In the genomic region with DNA sequence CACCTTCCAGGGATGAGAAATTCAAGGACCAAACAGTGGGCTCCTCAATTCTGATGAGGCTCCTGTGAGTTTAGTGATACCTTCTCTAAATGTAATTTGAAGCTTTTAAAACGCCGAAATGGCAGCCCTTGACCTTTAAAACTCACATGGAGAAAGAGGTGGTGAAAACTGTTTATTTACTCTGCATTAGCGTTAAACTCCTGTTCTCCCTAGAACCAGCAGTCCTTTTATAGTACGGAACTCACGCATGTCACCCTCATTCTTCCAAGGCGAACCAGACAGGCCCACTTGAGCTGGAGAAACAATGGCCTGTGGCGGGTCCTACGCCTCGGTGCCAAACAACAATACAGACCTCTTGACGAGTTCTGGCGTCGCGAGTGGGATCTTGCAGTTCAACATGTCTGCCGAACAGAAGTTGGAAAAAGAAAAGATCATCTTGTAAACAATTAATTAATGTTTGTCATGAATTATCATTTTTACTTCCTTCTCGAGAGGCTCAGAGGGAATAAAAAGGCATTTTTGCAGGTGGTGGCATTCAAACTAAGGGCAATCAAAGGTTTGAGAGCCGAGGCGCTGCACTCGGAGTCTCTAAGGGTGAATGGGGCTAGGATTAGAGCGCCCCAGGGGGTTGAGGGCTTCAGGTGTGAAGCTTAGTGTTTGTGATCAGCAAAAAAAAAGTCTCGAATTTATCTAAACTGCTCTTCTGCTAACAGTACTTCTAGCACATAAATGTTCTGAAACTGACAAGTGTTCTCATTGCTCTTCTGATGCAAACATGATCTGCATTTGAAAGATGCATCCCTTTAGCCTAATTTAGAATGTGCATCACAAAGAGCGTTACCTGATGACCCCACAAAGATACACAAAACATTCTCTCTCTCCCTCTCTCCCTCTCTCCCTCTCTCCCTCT, we compare ENCODE assay signal across 12 mouse cellular contexts. TPM values are rescaled to one million over a fixed set of nuclear protein-coding genes. Genes with fewer than 3 reads are reported as not detected.
A peak's percentile ranks its signal among the peaks of the same experiment; 100 is the strongest.
DNase-seq lines count a peak whose midpoint lies in the region; ATAC-seq and TF ChIP-seq lines count a peak whose summit lies in the region.
"Had no signal": no experiment of that assay in that cellular context is flagged by ENCODE, and none has a peak within 500 bp of the region (broad histone marks: within the 10 kb centered on the region; RNA-seq: fewer than 3 reads in every experiment).

No protein-coding gene starts in this region.

- TF ChIP-seq CTCF in brain, embryonic 14.5 days (IDR thresholded peaks at IDR 0.05; ENCODE audit: borderline replicate concordance, extremely low read depth, insufficient read depth, insufficient read length) = no peak
- no peak for TF ChIP-seq CTCF in forebrain, postnatal 0 days (IDR thresholded peaks at IDR 0.05; ENCODE audit: low read depth)

- no peaks in the 10 kb centered on the region for H3K36me3 ChIP-seq in heart, embryonic 15.5 days
- no peaks in the 10 kb centered on the region for H3K36me3 ChIP-seq in forebrain, postnatal 0 days (ENCODE audit: insufficient read depth)
- no peaks in the 10 kb centered on the region for H3K36me3 ChIP-seq in midbrain, embryonic 16.5 days (ENCODE audit: control insufficient read depth, insufficient read depth, low read length)
- H3K36me3 ChIP-seq: liver, embryonic 13.5 days had no signal

- peaks cover 9% of the 10 kb centered on the region for H3K4me1 ChIP-seq in heart, embryonic 15.5 days (replicated peaks)
- peaks cover 6% of the 10 kb centered on the region; the same call in 1 of the 2 replicates for H3K4me1 ChIP-seq in forebrain, postnatal 0 days (ENCODE audit: insufficient read depth)
- H3K4me1 ChIP-seq in midbrain, embryonic 16.5 days (ENCODE audit: control insufficient read depth, insufficient read depth, low read length) = peaks cover 9% of the 10 kb centered on the region
- H3K4me1 ChIP-seq: liver, embryonic 13.5 days had no signal

- H3K4me3 ChIP-seq in heart, embryonic 15.5 days = no peak overlapping the region
- no peak overlapping the region for H3K4me3 ChIP-seq in forebrain, postnatal 0 days (ENCODE audit: low read depth, low read length)
- no peak overlapping the region for H3K4me3 ChIP-seq in midbrain, embryonic 16.5 days (ENCODE audit: low read depth, low read length)
- H3K4me3 ChIP-seq: liver, embryonic 13.5 days; myocyte had no signal

- H3K27ac ChIP-seq in heart, embryonic 15.5 days = no peak overlapping the region
- H3K27ac ChIP-seq in forebrain, postnatal 0 days (ENCODE audit: low read depth, low read length) = no peak overlapping the region
- no peak overlapping the region for H3K27ac ChIP-seq in midbrain, embryonic 16.5 days (ENCODE audit: low read length)
- H3K27ac ChIP-seq: liver, embryonic 13.5 days had no signal

- no peak for DNase-seq in heart, adult 9 months (ENCODE audit: low spot score in 2 of 2)
- DNase-seq in brain, embryonic 14.5 days (ENCODE audit: low read depth) = peak; percentile 58
- DNase-seq in forebrain, postnatal 0 days = no peak
- no peak for DNase-seq in liver
- no peak for DNase-seq in gastrocnemius, postnatal 4 days (ENCODE audit: low spot score in 2 of 2)
- DNase-seq in layer of hippocampus, adult 8-10 months (ENCODE audit: low spot score in 2 of 2) = no peak
- DNase-seq: cerebellum, postnatal 14 days; layer of hippocampus, postnatal 36 days; liver, embryonic 13.5 days had no signal

- 25% methylated on average over 21 of the region's 21 CpGs for WGBS in heart, embryonic 15.5 days
- 9% methylated on average over 21 of the region's 21 CpGs for WGBS in forebrain, postnatal 0 days
- 11% methylated on average over 21 of the region's 21 CpGs for WGBS in midbrain, embryonic 16.5 days

- H3K9me3 ChIP-seq in heart, embryonic 15.5 days (replicated peaks) = no peaks in the 10 kb centered on the region
- H3K9me3 ChIP-seq in forebrain, postnatal 0 days (ENCODE audit: low read length) = no peaks in the 10 kb centered on the region
- H3K9me3 ChIP-seq in midbrain, embryonic 16.5 days (replicated peaks; ENCODE audit: control insufficient read depth, low read length, poor library complexity, severe bottlenecking) = no peaks in the 10 kb centered on the region
- H3K9me3 ChIP-seq: liver, embryonic 13.5 days had no signal

- no peak overlapping the region for H3K9ac ChIP-seq in heart, embryonic 15.5 days
- H3K9ac ChIP-seq in forebrain, postnatal 0 days = no peak overlapping the region
- no peak overlapping the region for H3K9ac ChIP-seq in midbrain, embryonic 16.5 days (ENCODE audit: low read depth, low read length)
- H3K9ac ChIP-seq: liver, embryonic 13.5 days had no signal

- H3K4me2 ChIP-seq in heart, embryonic 15.5 days = peak overlapping the region; percentile 33
- peak overlapping the region; percentile 24; the same call in 1 of the 2 replicates for H3K4me2 ChIP-seq in forebrain, postnatal 0 days (ENCODE audit: low read depth)
- peak overlapping the region; percentile 30 for H3K4me2 ChIP-seq in midbrain, embryonic 16.5 days (ENCODE audit: low read length)
- H3K4me2 ChIP-seq: liver, embryonic 13.5 days had no signal

- no peak for ATAC-seq in heart, embryonic 15.5 days (replicated peaks; ENCODE audit: insufficient number of reproducible peaks, insufficient read depth, low FRiP score, low read depth)
- no peak for ATAC-seq in forebrain, postnatal 0 days
- ATAC-seq in midbrain, embryonic 16.5 days = no peak

- H3K27me3 ChIP-seq in heart, embryonic 15.5 days = no peaks in the 10 kb centered on the region; the same call in 1 of the 2 replicates
- no peaks in the 10 kb centered on the region for H3K27me3 ChIP-seq in forebrain, postnatal 0 days (ENCODE audit: insufficient read depth, low read length)
- H3K27me3 ChIP-seq in midbrain, embryonic 16.5 days (ENCODE audit: control insufficient read depth, insufficient read depth, low read depth, low read length) = no peaks in the 10 kb centered on the region

- TF ChIP-seq POLR2A in brain, embryonic 14.5 days (IDR thresholded peaks at IDR 0.05; ENCODE audit: borderline replicate concordance, extremely low read depth, insufficient read depth, insufficient read length, poor library complexity, severe bottlenecking) = no peak

RNA-seq across cellular contexts. Expression of a gene that starts 47.5 kb away (rescaled TPM):
- 20.4 and 24.5 TPM in 2 replicates for polyA plus RNA-seq in heart, embryonic 15.5 days (2015; fragmentation: Nextera tagmentation; extraction: Ambion mirVana)
- polyA plus RNA-seq in brain, embryonic 14.5 days (2012; rRNA removed) = 31.2 and 42.1 TPM in 2 replicates
- total RNA-seq in forebrain, postnatal 0 days (2014; rRNA removed) = 38.9 and 40.1 TPM in 2 replicates
- polyA plus RNA-seq in forebrain, postnatal 0 days (2015; fragmentation: Nextera tagmentation; extraction: Ambion mirVana) = 25.1 and 30.7 TPM in 2 replicates
- 42.6 and 49.1 TPM in 2 replicates for polyA plus RNA-seq in midbrain, embryonic 16.5 days (2015; fragmentation: Nextera tagmentation; extraction: Ambion mirVana)
- total RNA-seq in gastrocnemius, postnatal 4 days (2021) = 10 to 100 TPM; 15.8 to 17.3 TPM
- 10 to 100 TPM; 21.8 to 32.3 (median 25.7) TPM for total RNA-seq in layer of hippocampus, adult 8-10 months (2022)
